Mouse (Mus musculus): Measurements from ENCODE around the gene Gspt1. TPM values are rescaled to one million over a fixed set of nuclear protein-coding genes. Genes with fewer than 3 reads are reported as not detected.
A peak's percentile ranks its signal among the peaks of the same experiment; 100 is the strongest.
"Not testable (repeated sequence)": the region's sequence is repeated elsewhere in the genome, so short reads cannot be mapped to it uniquely, and the experiment has no call there.

The Gspt1 gene
- polyA plus RNA-seq (2012; rRNA removed), result 44.5 and 55.8 TPM in 2 replicates

DNA sequence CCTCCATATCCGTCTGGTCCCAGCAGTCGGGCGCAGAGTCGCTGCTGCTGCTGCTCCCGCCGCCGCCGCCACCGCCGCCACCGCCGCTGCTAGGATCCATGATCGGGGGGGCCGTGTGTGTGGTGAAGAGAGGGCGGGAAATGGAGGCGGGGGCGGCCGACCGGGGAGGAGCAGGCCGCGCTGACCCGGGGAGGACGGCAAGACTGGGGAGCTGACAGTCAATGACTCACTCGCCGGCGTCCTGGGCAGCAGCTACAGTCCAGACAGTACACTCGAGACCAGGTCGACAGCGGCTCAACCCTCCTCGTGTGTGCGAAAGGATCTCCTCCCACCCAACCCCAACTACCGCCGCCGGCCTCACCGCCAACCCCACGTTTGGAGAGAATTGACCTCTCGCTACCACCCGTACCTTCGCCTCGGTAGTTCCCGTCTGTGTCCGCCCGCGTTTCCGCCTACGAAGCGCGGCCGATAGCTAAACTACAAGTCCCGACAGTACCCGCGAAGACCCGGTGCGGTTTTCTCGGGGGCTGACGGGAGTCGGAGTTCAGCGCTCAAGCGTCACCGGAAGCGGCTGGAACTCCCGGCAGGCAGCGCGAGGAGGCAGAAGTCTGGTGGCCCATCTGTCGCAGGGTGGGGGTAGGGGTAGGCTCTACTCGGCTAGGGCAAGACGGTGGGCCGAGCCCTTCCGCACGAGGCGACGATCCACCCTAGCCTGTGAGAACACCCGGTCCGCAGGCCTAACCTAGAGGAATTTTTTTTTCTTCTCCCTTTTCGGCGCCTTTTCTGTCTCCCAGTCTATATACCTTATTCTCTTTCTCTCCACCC is at the start of gene Gspt1:
Gspt1 (minus strand) TSS at position 428 of the 825 bp plus-strand sequence.
- peak; percentile 96 for DNase-seq (ENCODE audit: low spot score)

- no peak for DNase-seq (ENCODE audit: low spot score)
Measured at GRCm38 (mm10) chr16:11303741-11304140, 49.6 kb upstream of the Gspt1 start.

DNA sequence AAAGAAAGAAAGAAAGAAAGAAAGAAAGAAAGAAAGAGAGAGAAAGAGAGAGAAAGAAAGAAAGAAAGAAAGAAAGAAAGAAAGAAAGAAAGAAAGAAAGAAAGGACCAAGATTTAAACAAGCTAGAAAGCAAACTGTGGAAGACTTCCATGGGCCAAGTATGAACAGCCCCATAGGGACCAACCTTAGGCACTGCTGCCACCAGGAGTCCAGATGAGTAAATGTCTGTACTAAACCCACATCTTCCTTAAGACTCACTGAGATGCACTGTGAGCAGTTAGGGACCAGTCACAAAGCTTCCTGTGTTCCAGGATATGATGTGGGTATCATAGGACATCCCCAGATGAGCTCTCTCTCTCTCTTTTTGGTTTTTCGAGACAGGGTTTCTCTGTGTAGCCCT is 43.6 kb upstream of the Gspt1 start:
- DNase-seq (ENCODE audit: low spot score), result not testable (repeated sequence)

DNA sequence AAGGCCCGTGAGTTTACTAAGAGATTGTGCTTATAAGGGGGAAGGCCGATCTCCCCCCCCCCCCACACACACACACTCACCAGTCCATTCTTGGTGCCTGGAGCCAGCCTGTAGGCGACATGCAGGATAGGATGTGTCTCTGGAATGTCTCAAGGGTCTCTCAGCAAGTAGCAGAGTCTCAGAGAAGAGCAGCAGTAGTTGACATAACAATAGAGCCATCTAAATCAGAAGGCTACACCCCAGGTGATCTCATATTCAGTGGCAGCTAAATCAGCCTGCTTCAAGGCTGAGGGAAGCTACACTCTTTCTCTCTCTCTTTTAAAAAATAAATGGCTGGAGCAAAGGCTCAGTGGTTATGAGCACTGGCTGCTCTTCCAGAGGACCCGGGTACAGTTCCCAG is 41.5 kb upstream of the Gspt1 start:
- not testable (repeated sequence) for DNase-seq (ENCODE audit: low spot score)

DNA sequence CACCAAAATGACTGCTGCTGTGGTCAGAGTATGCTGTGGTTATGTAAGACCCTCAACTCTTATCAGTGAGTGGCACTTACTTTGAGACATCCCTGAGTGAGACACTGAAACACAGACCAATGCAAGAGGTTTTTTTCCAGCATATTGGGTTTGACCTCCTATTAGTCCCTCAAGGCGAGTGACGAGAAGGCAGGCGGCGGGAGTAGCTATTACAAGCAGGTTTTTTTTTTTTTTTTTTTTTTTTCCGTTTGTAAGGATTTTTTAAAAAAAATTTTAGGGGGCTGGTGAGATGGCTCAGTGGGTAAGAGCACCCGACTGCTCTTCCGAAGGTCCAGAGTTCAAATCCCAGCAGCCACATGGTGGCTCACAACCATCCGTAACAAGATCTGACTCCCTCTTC is 34.7 kb upstream of the Gspt1 start:
- not testable (repeated sequence) for DNase-seq (ENCODE audit: low spot score)

- DNase-seq (ENCODE audit: low spot score), result no peak
Measured at GRCm38 (mm10) chr16:11285949-11286348, 31.8 kb upstream of the Gspt1 start.

DNA sequence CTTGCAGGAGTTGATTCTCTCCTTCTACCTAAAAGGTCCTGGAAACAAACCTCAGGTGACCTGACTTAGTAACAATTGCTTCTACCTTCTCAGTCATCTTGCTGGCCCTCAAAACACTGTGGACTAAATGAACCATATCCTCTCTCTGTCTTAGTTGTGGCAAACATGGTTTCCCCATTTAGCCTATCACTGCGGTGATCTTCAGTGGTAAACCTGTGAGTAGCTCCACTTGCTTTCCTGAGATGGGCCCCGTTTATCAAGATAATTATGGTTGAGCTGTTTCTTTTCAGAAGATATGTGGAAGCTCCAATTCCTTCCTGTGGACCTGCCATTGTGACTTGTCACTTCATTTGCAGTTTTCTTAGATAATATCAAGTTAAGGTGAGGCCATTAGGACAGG is 30.8 kb upstream of the Gspt1 start:
- DNase-seq (ENCODE audit: low spot score), result no peak

GRCm38 (mm10) chr16:11282655-11283232 is 28.6 kb upstream of the Gspt1 start:
- DNase-seq (ENCODE audit: low spot score), result no peak

DNA sequence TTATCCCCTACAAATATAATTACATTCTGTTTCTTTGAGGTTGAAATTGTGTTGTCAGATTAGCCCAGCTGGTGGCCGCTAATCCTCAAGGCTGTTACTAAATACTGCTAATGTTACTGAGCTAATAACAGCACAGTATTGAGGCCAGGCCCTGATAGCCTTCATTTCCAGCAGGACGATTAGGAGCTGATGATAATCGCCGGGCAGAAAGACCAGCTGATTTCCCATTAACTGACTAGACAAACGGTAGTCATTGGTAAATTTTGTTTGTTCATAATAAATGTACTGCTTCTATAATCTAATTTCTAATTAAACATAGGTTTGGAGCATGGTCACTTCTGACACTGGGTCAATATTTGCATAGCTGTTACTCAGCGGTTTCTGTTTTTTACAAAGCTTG is 24.7 kb upstream of the Gspt1 start:
- no peak for DNase-seq (ENCODE audit: low spot score)

GRCm38 (mm10) chr16:11276888-11277287 is 22.8 kb upstream of the Gspt1 start:
- DNase-seq (ENCODE audit: low spot score), result no peak

DNA sequence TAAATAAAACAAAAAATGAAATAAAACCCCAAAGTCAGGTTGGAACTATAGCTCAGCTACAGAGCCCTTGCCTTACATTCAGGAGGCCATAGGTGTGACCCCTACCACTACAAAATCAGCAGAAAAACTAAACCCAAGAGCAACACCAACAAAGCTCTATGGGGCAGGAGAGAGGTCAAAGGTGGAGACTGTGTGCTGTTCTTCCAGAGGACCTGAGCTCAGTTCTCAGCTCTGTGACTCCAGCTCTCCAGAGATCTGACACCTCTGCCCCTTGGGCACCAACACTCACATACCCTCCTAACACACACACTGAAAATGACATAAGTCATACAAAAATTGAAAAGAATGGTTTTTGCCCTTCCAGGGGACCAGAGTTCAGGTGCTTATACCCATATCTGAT is 16.9 kb upstream of the Gspt1 start:
- DNase-seq (ENCODE audit: low spot score), result no peak

- DNase-seq (ENCODE audit: low spot score), result no peak
Measured at GRCm38 (mm10) chr16:11270642-11271041, 16.5 kb upstream of the Gspt1 start.

DNA sequence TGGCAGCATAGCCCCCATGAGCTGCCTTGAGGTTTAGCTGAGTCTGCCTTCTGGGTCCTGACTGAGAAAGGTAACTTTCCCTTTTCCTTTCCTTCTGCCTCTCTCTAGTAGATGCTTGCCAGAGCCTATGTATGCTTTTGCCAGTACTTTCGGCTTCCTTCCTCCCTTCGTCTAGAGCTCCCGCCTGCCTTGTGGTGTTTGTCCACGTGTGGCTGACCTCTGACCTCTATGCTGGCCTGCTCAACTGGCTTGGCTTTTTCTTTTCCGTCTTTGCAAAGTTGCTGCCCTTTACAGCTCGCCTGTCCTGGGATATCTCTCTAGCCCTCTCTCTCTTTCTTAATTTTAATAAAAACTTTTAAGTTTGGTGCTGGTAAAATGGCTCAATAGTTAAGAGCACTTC is 15.7 kb upstream of the Gspt1 start:
- DNase-seq (ENCODE audit: low spot score), result no peak

- no peak for DNase-seq (ENCODE audit: low spot score)
Measured at GRCm38 (mm10) chr16:11266556-11266955, 12.4 kb upstream of the Gspt1 start.

DNA sequence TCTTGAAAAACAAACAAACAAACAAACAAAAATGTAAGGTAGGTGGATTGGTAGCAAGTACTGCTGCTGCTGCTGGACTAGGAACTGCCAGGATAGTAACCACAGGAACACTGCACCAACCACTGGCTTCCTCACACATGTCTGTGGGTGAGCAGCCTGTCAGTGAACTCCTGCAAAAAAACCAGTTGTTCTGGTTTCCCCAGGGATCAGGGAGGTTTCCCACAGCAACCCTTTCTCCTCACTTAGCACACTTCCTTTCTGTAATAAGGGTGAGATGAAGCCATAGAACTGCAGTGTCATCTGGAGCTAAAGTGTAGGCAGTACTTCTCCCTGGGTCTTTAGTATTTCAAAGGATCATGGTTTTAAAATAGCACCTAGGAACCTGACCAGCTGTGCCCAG is 9.1 kb upstream of the Gspt1 start:
- DNase-seq (ENCODE audit: low spot score), result no peak

- DNase-seq (ENCODE audit: low spot score), result no peak
Measured at GRCm38 (mm10) chr16:11254723-11255164, 619 bp upstream of the Gspt1 start.

DNA sequence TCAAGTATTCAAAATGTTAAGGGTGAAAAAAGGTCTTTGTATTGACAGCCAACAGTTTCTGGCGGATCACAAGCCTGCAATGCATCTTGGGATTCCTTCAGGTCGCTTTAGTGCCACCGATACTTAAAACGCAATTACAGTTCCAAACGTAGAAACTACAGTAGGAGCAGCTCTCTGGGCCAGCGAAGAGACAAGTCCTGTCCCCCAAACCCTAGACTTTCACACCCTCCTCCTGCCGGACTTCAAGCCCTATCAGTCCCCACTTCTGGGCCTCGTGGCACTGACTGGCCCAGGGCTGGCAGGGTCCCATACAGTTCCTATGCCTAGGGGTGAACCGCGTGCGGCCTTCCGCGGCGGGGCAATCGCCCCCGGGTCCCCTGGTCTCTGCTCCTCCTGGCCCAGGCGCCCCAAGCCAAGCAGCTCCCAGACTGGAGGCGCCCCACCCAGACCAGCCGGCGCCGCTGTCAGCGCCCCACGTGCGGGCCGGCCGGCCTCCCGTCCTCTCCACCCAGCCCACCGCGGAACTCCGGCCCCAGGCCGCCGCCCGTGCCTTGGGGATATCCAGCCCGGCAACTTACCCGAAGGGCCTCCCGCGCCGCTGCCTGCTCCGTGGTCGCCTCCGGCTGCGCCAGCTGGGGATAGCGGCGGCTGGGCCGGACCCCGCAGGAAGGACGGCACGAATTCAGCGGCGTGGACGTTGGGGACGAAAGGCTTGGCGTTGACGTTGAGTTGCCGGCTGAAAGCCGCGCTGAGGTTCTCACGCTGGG is 877 bp downstream of the Gspt1 start:
- DNase-seq (ENCODE audit: low spot score), result peak; percentile 68

DNA sequence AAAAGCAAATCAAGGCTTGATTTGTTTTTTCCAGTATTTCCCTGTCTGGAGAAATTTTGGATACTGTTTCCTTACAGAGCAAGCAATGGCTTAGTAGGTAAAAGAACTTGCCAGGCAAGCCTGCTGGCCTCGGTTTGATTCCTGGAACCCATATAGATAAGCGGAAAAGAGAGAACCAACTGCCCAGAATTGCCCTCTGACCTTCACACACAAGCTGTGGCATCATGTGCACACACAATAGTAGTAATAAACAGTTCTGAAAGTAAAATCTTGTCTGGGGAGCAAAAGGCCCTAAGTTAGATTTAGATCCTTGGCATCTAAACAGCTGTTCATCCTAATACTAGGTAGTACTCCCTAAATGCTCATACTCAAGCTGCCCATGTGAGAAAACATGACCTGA is 6.3 kb downstream of the Gspt1 start:
- no peak for DNase-seq (ENCODE audit: low spot score)

DNA sequence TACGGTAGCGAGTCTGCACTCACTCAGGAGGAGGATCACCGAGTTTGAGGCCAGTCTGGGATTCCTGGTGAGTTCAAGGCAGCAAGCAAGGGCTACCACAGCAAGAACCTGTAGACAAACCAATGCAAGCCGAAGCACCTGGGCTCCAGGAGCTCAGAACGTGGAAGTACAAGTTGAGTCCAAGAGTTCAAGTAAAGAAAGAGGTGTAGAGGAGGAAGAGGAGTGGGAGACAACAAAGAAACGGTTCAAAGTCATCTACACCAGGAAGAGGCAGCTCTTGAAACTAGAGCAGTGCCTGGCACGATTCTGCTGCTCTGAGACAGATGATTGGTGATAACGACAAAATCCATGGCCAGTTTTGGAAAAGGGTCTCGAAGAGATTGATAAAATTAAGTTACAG is 8.4 kb downstream of the Gspt1 start:
- DNase-seq (ENCODE audit: low spot score), result no peak

DNA sequence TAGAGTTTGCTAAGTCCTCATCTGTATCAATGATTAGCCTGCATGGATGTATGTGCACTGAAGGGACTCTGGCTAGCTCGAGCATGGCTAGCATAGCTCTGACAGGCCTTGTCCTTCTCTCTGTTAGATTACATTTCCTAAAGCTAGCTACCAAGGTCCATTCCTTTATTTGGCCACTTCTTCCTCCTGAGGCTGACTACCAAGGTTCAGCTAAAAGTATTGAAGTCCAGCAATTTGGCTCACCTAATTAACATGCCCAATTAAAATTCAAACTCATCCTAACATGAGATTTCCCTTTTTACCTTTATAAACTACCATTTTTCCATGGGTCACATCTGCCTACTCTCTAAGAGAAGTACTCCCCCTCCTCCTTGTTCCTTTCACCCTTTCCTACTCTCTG is 11.7 kb downstream of the Gspt1 start:
- DNase-seq (ENCODE audit: low spot score), result no peak

GRCm38 (mm10) chr16:11217801-11218200 is 36.3 kb downstream of the Gspt1 start:
- no peak for DNase-seq (ENCODE audit: low spot score)

DNA sequence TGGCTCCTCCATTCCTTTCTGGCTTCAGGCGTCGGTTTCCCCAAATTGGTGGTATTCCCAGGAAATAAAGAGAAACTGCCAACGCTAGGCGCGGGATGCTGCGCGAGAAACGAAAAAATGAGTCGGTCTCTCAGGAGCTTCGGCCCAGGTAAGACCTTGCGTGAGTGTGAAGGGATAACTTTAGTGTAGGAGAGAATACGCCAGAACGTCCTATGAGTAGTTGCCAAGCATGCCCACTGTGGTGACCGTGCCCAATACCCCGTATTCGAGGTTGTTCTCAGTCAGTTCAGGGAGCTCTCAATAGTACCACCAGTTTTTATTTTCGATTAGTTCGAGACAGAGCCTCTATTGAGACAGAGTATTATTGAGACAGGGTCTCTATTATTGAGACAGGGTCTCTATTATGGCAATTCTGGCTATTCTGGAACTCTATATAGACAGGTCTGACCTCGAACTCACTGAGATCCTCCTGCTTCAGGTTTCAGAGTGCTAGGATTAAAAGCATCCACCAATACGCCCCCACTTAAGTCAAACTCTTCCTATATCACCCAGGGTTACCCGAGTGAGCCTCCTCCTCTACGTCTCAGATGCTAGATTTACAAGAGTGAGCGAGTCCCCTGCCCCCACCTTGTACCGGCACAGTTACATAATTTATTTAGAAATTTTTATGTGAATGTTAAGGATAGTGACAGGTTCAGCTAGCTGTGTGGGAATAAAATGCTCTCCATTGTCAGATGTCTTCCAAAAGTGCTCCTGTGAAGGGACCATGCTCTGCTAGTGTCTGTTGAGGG is 50.3 kb downstream of the Gspt1 start:
- DNase-seq (ENCODE audit: low spot score), result no peak
